Mouse (Mus musculus) adrenal gland, adult 2 months (tissue): ENCODE data around the gene Gm28374. TPM values are rescaled to one million over a fixed set of nuclear protein-coding genes. Genes with fewer than 3 reads are reported as not detected.
"Not testable (repeated sequence)": the region's sequence is repeated elsewhere in the genome, so short reads cannot be mapped to it uniquely, and the experiment has no call there.

Experiments
- DNase-seq: peaks from one replicate; pipeline ENCODE4 v3.0.0; 2021
- polyA plus RNA-seq: library from polyadenylated mRNA; depleted of rRNA; stranded (reverse); fragments of >200 nt; gene quantifications from 2 replicates; pipeline ENCODE4 v1.2.3, GENCODE M21; 2012
- total RNA-seq, 2 experiments: library from RNA; stranded (reverse); gene quantifications; 2 replicates each; pipeline ENCODE4 v1.2.3; 2021

Gm28374 gene
- total and polyA plus RNA-seq, 3 experiments, result 0.38 TPM; not detected in 2

- DNase-seq, result no peak
Observed at GRCm38 (mm10) chr19:6056696-6057095, 25.4 kb downstream of the Gm28374 start.

- DNase-seq, result no peak
Observed at GRCm38 (mm10) chr19:6054296-6054695, 27.8 kb downstream of the Gm28374 start.

- peak; percentile 47 for DNase-seq
Observed at GRCm38 (mm10) chr19:6052516-6052915, 29.5 kb downstream of the Gm28374 start.

- no peak for DNase-seq
Observed at GRCm38 (mm10) chr19:6048681-6049410, 33.2 kb downstream of the Gm28374 start.

GRCm38 (mm10) chr19:6047899-6048166, 34.2 kb downstream of the Gm28374 start:
- DNase-seq, result no peak

GRCm38 (mm10) chr19:6047154-6047898, 34.7 kb downstream of the Gm28374 start:
- DNase-seq, result peak; percentile 35

- DNase-seq, result peak; percentile 95
Observed at GRCm38 (mm10) chr19:6046294-6047153, 35.5 kb downstream of the Gm28374 start, which contains the start of gene Syvn1. Gene Syvn1 (plus strand): TSS chr19:6046576.

- no peak for DNase-seq
Observed at GRCm38 (mm10) chr19:6045366-6046293, 36.4 kb downstream of the Gm28374 start.

- DNase-seq, result not testable (repeated sequence)
Observed at GRCm38 (mm10) chr19:6044102-6044501, 38.0 kb downstream of the Gm28374 start.

- DNase-seq, result no peak
Observed at GRCm38 (mm10) chr19:6042293-6042692, 39.8 kb downstream of the Gm28374 start.

- no peak for DNase-seq
Observed at GRCm38 (mm10) chr19:6040002-6040401, 42.1 kb downstream of the Gm28374 start.

- no peak for DNase-seq
Observed at GRCm38 (mm10) chr19:6038326-6038725, 43.7 kb downstream of the Gm28374 start.

- no peak for DNase-seq
Observed at GRCm38 (mm10) chr19:6037695-6038094, 44.4 kb downstream of the Gm28374 start.

GRCm38 (mm10) chr19:6035966-6036585, 46.0 kb downstream of the Gm28374 start:
- no peak for DNase-seq

GRCm38 (mm10) chr19:6030520-6031280, 51.4 kb downstream of the Gm28374 start:
- no peak for DNase-seq

- DNase-seq, result no peak
Observed at GRCm38 (mm10) chr19:6029426-6029825, 52.6 kb downstream of the Gm28374 start.

- DNase-seq, result no peak
Observed at GRCm38 (mm10) chr19:6028991-6029390, 53.1 kb downstream of the Gm28374 start.
